Mouse (Mus musculus) small intestine, adult 2 months (tissue): ENCODE measurements around the gene Aox4.

Source experiments
- CTCF ChIP-seq: fragments of 200-500 bp; IDR thresholded peaks from 2 replicates; pipeline ENCODE4 v1.5.1; 2012; ENCODE audit warnings: low read depth, mild to moderate bottlenecking, control low read depth, inconsistent platforms, low read length, moderate library complexity, mixed read lengths; ENCODE audit not compliant: insufficient replicate concordance, insufficient read length; ENCODE audit errors: extremely low read depth
- POLR2A ChIP-seq: fragments of 200-500 bp; IDR thresholded peaks from 2 replicates; pipeline ENCODE4 v1.6.1; 2012; ENCODE audit warnings: low read depth, mild to moderate bottlenecking, control low read depth, inconsistent platforms, low read length, moderate library complexity

DNA sequence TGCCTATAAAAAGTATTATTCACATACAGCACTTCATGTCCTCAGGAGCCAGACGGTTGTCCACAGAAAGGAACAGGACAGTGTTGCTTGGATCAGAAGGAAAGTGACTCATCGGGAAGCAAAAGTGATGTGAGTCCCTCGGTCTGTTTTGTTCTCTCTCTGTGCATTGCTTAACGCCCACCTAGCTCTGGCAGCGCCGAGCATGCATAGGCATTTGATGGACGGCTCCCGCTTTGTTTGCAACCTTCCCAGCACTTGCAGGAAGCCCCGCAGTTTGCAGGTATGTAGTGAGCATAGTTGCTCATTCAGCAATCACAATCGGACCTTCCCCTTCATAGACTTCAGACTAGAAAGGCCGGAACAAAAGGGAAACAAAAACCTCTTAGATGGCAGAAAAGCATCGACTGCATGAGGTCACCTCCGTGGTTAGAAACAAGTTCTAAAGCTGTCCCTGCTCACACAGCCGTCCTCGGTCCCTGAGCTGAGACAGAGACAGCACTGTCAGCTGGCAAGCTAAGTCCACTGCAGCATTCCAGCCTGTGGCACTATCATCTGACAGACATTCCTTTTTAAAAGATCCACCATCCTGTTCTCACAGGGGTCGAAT lies 79.8 kb downstream of the Aox4 start:
- no peak for TF ChIP-seq CTCF
- TF ChIP-seq POLR2A: no peak
